Mouse (Mus musculus) testis, adult 2 months (tissue): Measurements from ENCODE around the gene Ppp1r8.

Source experiments
- CTCF ChIP-seq: fragments of 200-500 bp; IDR thresholded peaks from 2 replicates; pipeline ENCODE4 v1.5.1; 2012; ENCODE audit warnings: low read depth, mild to moderate bottlenecking, inconsistent platforms, low read length, moderate library complexity; ENCODE audit not compliant: control insufficient read depth, insufficient read depth, insufficient replicate concordance
- POLR2A ChIP-seq: fragments of 200-500 bp; IDR thresholded peaks from 2 replicates; pipeline ENCODE4 v1.6.1; 2012; ENCODE audit warnings: low read depth, mild to moderate bottlenecking, inconsistent platforms, low read length, moderate library complexity; ENCODE audit not compliant: control insufficient read depth

- TF ChIP-seq CTCF (no peak), POLR2A (no peak)
Observed at GRCm38 (mm10) chr4:132818442-132818841, 24.5 kb downstream of the Ppp1r8 start.
